Mouse (Mus musculus): ENCODE data around the gene Exosc10.

The Exosc10 gene

DNA sequence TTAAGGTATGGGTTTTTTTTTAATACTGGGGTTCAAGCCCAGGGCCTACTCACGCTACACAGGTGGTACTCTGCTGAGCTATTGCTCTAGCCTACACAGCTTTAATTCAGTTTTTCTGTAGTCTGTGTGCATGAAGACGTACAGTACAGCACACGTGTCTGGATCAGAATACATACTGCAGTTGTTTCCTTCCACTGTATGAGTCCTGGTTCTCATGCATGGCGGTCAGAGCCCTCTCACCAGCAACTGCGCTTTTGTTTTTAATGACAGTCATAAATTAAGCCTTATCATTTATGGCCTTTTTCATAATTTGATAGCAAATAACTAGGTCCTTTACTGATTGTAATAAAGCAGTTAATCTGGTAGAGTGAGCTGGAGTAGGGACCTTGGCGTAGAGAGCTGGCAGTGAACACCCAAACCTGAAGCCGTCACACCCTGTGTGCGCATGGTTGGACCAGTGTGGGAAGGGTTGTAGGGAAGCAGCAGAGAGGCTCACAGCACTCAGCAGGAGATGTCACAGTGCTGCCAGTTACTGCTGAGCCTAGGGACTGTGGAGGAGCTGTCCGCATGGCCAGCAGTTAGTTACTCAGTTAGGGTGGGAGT is 12.6 kb downstream of the Exosc10 start:
- no peak for DNase-seq (ENCODE audit: low read depth)

DNA sequence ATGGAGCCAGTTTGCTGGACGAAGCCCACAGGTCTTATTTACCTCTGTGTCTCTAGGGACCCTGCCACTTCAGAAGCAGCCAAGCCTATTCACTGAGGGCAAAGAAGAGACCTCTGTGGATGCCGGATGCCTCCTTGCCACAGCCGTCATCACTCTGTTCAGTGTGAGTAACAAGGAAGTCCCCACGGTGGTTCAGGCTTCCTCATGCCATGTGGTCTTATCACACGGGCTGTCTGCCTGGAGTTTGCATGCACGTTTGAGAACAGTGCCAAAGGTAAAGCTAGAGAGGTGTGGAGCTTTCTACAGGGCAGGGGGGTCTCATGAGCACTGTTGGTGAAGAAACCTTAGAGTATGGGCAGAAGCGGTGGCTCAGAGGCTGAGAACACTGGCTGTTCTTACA is 15.0 kb downstream of the Exosc10 start:
- DNase-seq (ENCODE audit: low read depth) = no peak

DNA sequence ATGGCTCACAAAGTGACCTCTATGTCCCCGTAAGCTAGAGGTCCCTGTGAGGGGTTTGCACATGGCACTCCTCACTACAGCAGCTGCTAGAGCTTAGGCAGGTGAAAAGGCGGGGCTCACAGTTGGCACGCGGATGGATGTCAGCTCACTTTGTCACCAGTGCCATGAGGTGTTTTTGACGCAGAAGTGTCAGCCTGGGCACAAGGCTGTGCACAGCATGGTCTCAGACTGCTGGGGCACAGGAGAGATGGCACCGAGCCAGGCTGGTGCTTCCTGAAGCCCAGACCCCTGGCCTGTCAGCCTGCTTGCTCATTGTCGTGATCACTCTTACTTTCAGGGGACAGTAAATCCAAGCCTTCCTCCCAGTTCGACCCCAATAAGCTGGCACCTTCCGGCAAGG is 22.5 kb downstream of the Exosc10 start:
- DNase-seq (ENCODE audit: low read depth) = no peak

DNA sequence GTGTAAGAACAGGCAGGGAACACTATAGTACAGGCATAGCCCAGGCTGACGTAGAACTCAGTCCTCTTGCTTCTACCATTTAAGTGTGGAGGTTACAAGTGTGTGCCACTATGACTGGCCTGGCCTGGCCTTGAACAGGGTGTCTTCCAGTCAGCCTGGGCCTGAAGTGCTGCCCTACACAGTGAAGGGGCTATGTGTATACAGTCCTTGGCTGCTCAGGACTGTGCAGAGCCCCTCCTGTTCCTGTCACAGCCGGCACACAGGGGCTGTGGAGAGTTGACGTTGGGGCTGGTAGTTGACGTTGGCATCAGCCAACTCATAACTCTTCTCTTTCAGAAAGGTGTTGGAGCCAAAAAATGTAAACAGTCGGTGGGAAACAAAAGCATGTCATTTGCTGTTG is 23.2 kb downstream of the Exosc10 start:
- no peak for DNase-seq (ENCODE audit: low read depth)

DNA sequence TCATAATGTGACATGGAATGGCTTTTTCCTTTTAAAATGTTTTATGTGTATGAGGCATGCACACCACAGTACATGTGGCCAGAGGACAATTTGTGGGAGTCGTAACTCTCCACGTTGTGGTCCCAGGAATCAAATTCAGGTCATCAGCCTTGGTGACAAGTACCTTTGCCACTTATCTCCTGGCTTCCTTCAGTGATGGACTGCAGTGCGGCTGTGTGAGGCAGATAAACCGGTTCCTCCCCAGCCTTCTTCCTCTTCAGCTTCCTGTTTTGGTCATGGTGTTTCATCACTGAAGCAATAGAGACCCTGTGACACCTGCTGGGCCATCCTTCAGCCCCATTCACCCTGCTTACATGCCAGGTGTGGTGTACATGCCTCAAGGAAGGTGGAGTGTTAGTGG is 25.0 kb downstream of the Exosc10 start:
- peak; percentile 56 for DNase-seq (ENCODE audit: low read depth)

DNA sequence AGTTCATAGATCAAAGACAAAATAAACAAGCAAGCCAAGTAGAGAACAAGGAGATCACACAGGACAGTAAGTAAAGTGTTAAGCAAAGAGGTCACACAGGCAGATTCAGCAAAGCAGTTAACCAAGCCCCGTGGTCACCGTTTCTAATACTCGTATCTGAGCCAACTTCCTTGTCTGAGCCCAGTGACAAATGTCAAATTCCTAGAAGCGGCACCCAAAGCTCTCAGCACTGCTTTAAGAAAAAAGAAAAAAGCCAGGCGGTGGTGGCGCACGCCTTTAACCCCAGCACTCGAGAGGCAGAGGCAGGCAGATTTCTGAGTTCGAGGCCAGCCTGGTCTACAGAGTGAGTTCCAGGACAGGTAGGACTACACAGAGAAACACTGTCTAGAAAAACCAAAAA is 28.4 kb downstream of the Exosc10 start:
- no peak for DNase-seq (ENCODE audit: low read depth)

DNA sequence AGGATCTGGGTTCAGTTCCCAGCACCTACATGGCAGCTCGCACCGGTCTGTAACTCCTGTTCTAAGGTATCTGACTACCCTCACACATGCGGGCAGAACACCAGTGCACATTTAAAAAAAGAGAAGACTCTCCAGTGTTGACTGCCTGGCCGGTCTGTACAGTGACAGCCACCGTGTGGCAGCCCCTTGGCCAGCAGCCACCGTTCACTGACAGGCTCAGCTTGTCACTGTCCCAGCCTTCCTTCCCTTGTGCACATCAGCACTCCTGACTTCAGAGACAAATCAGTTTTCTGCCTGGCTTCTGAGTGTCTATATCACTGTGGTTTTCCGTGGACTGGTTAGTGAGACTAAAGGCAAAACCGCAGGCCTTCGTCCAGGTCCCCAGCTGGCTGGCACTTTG is 30.6 kb downstream of the Exosc10 start:
- no peak for DNase-seq (ENCODE audit: low read depth)

DNA sequence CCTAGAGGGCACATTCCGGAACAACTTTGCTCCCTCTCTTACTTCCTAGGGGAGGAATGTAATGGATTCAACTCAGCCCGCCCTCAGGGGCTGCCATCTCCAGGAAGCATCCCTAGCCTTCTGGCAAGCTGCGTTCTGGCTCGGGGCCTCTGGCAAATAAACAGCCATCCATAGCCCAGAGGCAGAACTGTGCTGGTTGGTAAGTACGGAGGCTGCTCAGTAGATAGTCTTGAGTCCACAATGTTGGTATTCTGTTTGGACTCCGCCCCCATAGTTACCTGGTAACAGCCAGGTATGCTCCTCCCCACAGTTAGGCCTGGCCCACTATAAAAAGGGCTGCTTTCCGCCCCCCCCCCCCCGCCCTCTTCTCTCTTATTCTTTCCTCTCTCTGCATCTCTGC is 31.3 kb downstream of the Exosc10 start:
- no peak for DNase-seq (ENCODE audit: low read depth)

DNA sequence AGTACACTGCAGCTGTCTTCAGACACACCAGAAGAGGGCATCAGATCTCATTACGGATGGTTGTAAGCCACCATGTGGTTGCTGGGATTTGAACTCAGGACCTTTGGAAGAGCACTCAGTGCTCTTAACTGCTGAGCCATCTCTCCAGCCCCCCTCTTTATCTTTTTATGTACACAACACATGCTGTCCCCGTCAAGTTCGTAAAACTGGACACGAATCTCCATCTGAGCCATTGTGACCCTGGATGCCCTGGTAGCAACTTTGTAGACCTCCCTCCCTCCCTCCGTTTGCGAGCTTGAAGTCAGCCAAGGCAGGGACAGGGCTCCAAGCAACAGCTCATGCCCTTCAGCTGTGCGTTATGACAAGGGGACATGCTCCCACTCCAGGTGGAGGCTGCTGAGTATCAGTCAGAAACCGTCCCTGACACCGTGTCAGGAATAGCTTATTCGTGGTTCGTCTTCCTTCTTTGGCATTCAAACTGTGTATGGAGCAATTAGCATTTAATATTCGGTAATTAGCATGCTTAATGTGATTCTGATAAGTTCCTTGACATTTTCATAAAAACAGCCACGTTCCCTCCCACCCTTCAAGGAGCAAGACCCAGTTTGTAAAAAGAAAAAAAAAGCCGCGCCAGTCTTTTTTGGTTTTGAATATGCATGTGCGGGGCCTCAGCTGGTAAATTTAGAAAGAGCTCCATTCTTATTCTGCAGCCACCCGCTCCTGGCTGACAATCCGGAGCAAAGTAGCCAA is 32.4 kb downstream of the Exosc10 start:
- DNase-seq (ENCODE audit: low read depth) = no peak

DNA sequence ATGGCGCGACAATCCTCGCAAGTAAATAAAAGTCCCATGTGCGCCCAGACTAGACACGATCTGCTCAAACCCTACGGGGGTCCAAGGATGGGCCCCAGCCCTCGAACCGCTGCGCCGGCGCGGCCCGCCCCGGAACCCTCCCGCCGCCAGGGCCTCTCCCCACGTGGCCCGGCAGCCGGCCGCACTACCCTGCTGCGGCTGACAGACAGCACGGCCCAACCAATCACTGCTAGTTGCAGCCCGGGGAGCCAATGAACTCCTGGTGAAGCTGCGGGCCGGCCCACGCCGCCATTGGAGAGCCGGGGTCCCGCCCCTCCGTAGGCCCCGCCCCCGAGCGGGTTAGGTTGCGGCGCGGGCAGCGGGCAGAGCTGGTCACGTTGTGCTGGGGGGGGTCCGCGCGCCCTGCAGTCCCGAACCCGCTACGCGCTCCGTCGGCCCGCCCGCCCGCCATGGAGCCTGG is 33.0 kb downstream of the Exosc10 start, which contains the start of gene Srm:
Srm (plus strand) TSS at position 333 of the 460 bp plus-strand sequence.
- peak; percentile 90 for DNase-seq (ENCODE audit: low read depth)

DNA sequence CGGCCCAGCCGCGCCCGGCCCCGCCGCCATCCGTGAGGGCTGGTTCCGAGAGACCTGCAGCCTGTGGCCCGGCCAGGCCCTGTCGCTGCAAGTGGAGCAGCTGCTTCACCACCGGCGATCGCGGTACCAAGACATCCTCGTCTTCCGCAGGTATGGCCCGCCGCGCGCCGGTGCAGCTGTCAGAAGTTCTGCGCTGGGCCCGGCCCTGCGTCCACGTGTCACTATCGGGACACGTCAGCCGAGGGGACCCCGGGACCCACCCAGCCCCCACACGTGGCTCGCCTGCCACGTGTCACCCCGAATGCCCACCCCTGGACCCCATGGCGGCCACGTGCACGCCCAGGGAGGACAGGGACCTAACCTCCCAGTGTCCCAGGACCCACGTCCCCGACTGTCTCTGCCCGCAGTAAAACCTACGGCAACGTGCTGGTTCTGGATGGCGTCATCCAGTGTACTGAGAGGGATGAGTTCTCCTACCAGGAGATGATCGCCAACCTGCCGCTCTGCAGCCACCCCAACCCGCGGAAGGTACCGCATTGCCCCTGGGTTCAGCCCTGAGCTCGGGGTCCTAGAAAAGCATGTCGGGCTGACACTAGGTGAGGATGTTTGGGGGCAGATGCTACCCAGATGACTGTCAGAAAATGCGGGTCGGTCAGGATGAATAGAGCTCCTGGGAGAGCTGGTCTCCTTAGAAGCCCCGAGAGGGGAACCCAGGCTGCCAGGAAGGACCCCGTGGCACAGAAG is 33.6 kb downstream of the Exosc10 start:
- no peak for DNase-seq (ENCODE audit: low read depth)

DNA sequence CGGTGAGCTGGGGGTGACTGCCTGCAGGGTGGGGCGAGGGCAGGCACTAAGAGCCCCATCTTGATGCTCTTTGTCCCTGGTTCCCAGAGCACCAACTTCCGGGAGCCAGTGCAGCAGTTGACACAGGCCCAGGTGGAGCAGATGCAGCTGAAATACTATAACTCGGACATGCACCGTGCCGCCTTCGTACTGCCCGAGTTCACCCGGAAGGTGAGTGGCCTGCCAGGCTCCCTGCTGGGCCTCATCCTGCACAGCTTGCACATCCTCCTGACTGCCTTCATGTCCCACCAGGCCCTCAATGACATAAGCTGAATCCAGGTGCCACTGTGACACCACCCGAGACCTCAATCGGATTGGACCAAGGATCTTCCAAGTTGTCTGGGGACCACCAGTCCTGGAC is 35.8 kb downstream of the Exosc10 start:
- no peak for DNase-seq (ENCODE audit: low read depth)

DNA sequence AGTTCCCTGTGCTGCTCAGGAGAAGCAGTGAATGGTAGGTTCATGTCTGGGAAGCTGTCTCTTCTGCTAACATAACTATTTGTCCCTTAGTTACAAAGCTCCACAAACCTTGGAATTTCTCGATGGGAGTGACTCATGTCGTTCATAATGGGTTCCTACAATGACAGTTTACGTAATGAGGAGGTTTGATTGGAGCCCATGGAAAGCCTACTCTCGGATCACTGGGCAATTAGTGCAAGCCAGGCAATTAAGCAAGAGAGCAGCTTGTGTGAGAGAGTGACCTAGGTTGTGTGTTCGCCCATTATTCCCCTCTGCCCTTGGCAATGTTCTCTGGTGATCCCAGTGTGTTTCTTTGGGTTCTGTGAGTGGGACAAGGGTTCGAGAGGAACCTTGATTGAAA is 37.7 kb downstream of the Exosc10 start:
- DNase-seq (ENCODE audit: low read depth) = no peak

DNA sequence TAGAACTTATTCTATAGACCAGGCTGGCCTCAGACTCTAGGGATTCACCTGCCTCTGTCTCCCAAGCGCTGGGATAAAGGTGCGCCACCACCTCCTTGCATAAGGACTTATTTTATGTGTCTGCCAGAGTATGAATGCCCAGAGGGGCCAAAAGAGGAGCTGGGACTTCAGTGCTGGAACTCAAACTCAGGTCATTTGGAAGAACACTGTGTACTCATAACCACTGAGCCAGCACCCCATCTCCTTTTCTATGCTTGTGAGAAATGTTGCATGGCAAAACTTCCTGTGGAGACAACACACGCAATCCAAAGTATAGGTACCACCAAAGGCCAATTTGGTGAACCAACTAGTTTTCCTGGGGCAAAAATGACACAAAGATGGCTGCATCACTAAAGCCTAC is 38.5 kb downstream of the Exosc10 start:
- DNase-seq (ENCODE audit: low read depth) = no peak

DNA sequence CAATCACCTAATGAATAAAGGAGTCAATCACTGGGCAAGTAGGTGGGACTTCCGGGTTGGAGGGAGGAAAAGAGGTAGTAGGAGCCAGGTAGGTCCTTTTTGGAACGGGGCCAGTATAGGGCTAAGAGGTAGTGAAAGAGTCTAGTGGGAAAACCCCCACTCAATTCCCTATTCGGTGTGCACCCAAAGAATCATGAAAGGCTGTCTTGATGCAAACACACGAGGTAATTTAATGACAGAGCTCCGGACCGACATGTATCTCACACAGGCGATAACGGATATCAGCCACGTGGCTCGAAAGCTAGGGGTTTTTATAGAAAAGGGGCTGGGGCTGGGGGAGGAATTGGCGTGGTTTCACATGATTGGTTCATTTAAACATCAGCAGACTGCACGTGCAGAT is 40.6 kb downstream of the Exosc10 start:
- DNase-seq (ENCODE audit: low read depth) = no peak

DNA sequence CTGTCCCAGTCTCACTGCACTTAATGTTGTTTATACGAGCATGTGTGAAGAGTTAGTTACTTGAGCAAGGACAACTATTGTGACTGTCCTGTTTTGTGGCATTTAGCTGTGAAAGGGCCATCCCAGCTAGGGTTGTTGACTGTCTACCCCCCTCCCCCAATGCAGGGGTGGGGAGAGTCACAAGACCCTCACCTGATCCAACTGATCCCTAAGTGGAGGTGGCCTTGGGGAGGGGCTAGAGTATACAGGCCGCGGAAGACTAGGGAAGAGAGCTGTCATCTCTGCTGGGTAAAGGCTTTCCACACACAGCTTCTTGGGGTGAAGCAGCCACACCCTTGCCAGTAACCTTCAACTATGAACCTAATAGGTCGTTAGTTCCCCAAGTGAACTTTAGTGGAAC is 42.1 kb downstream of the Exosc10 start:
- DNase-seq (ENCODE audit: low read depth) = no peak

DNA sequence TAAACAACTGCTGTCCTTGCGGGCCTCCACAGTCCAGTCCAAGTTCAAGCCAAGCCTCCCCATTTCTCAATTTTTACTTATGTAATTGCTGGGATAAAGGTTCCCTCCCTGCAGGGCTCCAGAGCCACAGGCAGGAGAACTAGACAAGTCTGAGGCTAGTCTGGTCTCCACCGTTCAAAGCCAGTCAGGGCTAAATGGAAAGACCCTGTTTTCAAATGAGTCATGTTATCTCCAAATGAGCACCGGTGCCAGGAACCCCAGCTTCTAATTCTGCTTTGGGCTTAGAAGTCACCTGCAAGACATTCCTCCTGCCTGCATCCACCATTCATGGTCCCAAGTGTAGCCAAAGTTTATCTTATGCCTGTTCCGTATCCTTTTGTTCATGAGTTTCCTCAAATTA is 43.6 kb downstream of the Exosc10 start:
- DNase-seq (ENCODE audit: low read depth) = no peak

DNA sequence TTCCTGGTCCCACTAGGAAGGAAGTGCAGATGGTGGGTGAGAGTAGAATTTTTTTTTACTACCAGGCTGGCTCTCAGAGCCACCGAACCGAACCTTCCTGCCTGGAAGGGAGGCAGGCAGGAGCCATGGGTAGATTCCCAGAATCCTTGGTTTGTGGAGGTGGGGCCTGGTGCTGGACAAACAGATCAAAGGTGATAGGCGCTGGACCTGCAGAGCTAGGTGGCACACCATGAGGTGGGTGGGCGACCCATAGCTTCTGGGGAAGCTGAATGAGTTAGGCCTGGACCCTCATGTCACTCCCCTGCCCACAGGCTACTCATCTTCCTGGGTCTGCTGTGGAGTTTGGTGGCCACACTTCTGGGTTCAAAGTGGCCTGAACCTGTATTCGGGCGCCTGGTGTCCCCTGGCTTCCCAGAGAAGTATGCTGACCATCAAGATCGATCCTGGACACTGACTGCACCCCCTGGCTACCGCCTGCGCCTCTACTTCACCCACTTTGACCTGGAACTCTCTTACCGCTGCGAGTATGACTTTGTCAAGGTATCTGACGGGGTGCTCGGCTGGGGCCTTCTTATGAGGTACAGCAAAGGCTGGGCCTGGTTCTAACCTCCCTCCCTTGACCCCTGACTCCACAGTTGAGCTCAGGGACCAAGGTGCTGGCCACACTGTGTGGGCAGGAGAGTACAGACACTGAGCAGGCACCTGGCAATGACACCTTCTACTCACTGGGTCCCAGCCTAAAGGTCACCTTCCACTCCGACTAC is 44.3 kb downstream of the Exosc10 start, which contains the start of gene Masp2:
Masp2 (plus strand) TSS at position 198 of the 764 bp plus-strand sequence.
- DNase-seq (ENCODE audit: low read depth) = no peak

DNA sequence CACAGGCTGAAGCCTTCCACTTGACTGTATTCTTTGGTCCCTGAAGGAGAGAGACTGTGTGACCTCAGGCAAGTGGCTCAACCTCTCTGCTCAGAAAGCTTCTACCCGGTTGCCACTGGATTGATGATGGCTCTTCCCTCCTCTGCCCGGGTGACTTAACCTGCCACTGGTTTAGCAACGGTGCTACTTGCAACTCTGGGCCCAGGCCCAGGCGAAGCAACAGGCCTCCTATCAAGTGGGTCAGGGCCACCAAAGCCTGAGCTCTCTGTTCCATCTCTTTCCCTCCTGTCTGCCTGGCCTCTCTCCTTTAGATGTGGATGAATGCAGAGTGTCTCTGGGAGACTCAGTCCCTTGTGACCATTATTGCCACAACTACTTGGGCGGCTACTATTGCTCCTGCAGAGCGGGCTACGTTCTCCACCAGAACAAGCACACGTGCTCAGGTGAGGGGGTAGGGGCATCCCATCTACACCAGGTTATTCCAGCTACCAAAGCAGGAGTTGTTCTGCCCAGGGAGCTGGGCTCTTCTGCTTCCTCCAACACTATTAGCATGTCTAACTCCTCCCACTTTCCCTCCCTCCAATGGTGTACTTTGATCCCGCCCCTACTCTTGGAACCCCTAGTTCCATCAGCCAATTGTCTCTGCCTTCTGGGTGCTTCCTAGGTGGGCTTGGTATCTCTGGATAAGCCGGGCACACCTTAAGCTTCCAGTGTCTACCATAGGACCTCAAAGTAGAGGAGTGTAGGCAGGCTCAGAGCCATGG is 45.3 kb downstream of the Exosc10 start:
- no peak for DNase-seq (ENCODE audit: low read depth)

DNA sequence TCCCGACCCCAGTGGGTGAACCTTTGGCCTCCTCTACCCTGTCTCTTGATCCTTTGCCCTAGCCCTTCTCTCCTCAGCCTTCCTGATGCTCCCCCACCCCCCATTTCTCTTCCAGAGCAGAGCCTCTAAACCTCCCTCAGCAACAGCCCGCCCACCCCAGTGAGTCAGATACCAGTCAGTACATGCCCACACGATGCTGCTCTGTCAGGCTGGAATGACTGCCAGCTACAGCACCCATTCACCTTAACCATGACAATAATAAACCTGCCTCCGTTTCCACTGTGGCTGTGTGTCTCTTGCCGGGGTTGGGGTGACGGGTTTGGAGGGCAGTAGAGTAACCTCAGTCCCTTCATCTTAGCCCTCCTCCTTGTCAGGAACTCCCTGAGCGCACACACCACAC is 45.9 kb downstream of the Exosc10 start:
- DNase-seq (ENCODE audit: low read depth) = no peak

DNA sequence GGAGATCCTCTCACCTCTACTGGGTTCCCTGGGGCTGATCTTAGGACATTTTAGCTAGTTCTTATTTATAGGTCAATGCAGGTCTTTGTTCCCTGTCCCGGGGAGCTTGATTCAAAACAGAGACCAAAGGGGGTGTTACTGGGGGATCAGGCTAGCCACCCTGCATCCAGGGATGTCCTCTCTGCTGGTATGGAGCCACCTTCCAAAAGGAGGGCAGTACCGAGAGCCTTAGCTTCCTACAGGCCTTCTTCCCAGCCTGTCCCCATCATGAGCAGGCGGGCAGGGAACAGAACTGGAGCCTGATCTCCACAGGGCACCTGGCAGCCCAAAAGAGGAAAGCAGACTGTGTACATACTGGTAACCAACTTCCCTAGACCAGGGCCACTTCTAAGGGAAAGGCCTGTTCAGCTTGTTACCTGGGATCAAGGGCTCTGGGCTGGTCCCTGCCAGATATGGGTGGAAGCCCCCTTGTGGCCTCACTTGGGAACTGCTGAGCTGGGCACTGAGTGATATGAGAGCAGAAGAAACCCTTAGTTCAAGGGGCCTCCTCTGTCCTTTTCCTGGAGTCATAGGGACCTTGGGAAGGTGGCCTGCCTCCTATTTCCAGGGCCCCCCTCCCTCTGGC is 46.4 kb downstream of the Exosc10 start:
- DNase-seq (ENCODE audit: low read depth) = no peak

All from c-Kit-positive CD71-negative TER-119-negative erythroid progenitor cells, embryonic 14.5 days (primary cell).